Mouse (Mus musculus) cerebellum, postnatal 36 days (tissue): Measurements from ENCODE around the gene AC192777.2.
"Not testable (repeated sequence)": the region's sequence is repeated elsewhere in the genome, so short reads cannot be mapped to it uniquely, and the experiment has no call there.

Source experiments
- DNase-seq, 2 experiments: peaks; one replicate each; pipeline ENCODE4 v3.0.0; 2021 to 2022; ENCODE audit warnings: mixed read lengths in 2 of 2

AC192777.2 gene

GRCm38 (mm10) chr17:40095150-40095549, at the start of gene AC192777.2:
Gene AC192777.2 (plus strand): TSS chr17:40095450.
- not testable (repeated sequence) for DNase-seq

DNA sequence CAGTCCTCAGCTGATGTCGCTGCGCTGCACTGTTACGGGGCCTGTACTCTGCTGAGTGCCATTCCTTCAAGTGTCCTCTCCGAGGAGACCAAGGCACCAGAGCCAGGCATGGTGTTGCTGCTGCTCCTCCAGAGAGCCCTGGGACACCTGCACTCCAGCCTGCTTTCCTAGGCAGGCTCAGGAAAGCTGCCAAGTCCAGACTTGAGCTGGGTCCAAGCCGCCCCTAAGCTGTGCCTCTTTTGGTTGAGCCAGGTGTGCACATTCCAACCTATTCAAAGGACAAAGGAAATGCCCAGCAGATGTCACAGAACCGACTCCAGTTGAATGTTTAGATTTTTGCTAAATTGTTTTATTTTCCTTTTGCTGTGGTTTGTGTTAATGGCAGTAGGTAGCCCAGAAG, 20.9 kb downstream of the AC192777.2 start:
- not testable (repeated sequence) for DNase-seq

DNA sequence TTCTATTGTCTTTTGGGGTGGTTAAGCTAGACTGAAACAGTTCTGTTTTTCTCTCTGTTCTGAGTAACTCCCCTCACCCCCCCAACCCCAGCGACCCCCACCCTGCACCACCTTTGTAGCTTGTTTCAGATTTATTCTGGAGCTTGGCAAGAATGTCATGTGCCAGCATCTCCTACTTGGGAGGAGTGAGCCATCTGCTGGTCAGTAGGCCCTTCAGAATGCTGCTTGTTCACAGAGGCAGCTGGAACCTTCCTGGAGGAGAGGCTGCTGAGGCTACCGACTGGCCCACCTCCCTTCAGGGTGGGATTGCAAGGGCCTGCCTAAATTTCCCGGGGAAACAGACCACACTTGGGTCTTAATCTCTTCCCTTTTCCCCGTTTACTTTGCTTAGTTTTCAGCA, 21.6 kb downstream of the AC192777.2 start:
- DNase-seq = not testable (repeated sequence)
